Mouse (Mus musculus) liver, embryonic 14.5 days (tissue): Measurements from ENCODE around the gene Poll. TPM values are rescaled to one million over a fixed set of nuclear protein-coding genes. Genes with fewer than 3 reads are reported as not detected.

ENCODE experiments used
- ATAC-seq: fragments of 200-750 bp; cut with Nextera tagmentation; 2 replicates; pipeline ENCODE4 v1.8.0; 2017; ENCODE audit warnings: moderate number of reproducible peaks, mild to moderate bottlenecking, moderate library complexity; ENCODE audit not compliant: insufficient read depth
- DNase-seq, 3 experiments: peaks; one replicate each; pipeline ENCODE4 v3.0.0-alpha.2; 2012 to 2013; ENCODE audit warnings: low read depth in 3 of 3, low spot score in 3 of 3
- H3K27ac ChIP-seq: fragments of 300-500 bp; sonication (generic); 2 replicates; pipeline ENCODE4 v1.5.1; 2014; ENCODE audit warnings: moderate library complexity, mild to moderate bottlenecking, control low read depth, inconsistent platforms
- H3K27me3 ChIP-seq: fragments of 300-500 bp; sonication (generic); 2 replicates; pipeline ENCODE4 v1.6.1; 2014; ENCODE audit warnings: mild to moderate bottlenecking, low read length, moderate library complexity; ENCODE audit not compliant: control insufficient read depth, insufficient read depth
- H3K36me3 ChIP-seq: fragments of 300-500 bp; sonication (generic); replicated peaks from 2 replicates; pipeline ENCODE4 v1.6.1; 2014; ENCODE audit warnings: low read depth; ENCODE audit not compliant: control insufficient read depth, insufficient read depth
- H3K4me1 ChIP-seq, 2 experiments: fragments of 200-500 bp in 1 of 2; fragments of 300-500 bp in 1 of 2; sonication (generic) in 1 of 2; replicated peaks; 2 replicates each; pipeline ENCODE4 v1.6.1; 2012 to 2014; ENCODE audit warnings: antibody characterized with exemption in 1 of 2, inconsistent platforms in 1 of 2, low read length in 1 of 2; ENCODE audit not compliant: control insufficient read depth in 2 of 2, insufficient read depth in 2 of 2
- H3K4me2 ChIP-seq: fragments of 300-500 bp; sonication (generic); 2 replicates; pipeline ENCODE4 v1.6.1; 2014; ENCODE audit warnings: low read depth, mild to moderate bottlenecking, control low read depth, moderate library complexity
- H3K4me3 ChIP-seq, 2 experiments: fragments of 200-500 bp in 1 of 2; fragments of 300-500 bp in 1 of 2; sonication (generic) in 1 of 2; 2 replicates each; pipeline ENCODE4 v1.5.1; 2012 to 2014; ENCODE audit warnings: low read depth in 2 of 2, low read length in 2 of 2, mild to moderate bottlenecking in 2 of 2, control low read depth in 1 of 2, inconsistent platforms in 1 of 2, moderate library complexity in 1 of 2; ENCODE audit not compliant: insufficient read depth in 1 of 2
- H3K9ac ChIP-seq: fragments of 300-500 bp; sonication (generic); replicated peaks from 2 replicates; pipeline ENCODE4 v1.6.1; 2014; ENCODE audit warnings: mild to moderate bottlenecking, control low read depth, moderate library complexity
- H3K9me3 ChIP-seq: fragments of 300-500 bp; sonication (generic); 2 replicates; pipeline ENCODE4 v1.6.1; 2016; ENCODE audit warnings: low read length, mixed read lengths; ENCODE audit not compliant: control insufficient read depth
- CTCF ChIP-seq: IDR thresholded peaks from 2 replicates; pipeline ENCODE4 v1.5.1; 2016; ENCODE audit warnings: antibody characterized with exemption, low read depth, control low read depth
- EP300 ChIP-seq: IDR thresholded peaks from 2 replicates; pipeline ENCODE4 v1.6.1; 2016; ENCODE audit warnings: antibody characterized with exemption, low read depth
- WGBS: fragments of 180-500 bp; shearing (Covaris S2); extraction: QIAGEN DNeasy Blood & Tissue Kit; methylation state at CpG from one replicate; pipeline ENCODE4 v1.1.7; 2014; ENCODE audit not compliant: insufficient replicate concordance; 5-methylcytosine and 5-hydroxymethylcytosine counted together
- polyA plus RNA-seq, 2 experiments: library from polyadenylated mRNA; depleted of rRNA in 1 of 2; stranded (reverse) in 1 of 2; unstranded in 1 of 2; fragments of >200 nt; fragmentation: Nextera tagmentation in 1 of 2; extraction: Ambion mirVana in 1 of 2; gene quantifications; 2 replicates each; pipeline versions ENCODE4 v1.2.1 to v1.2.3; 2012 to 2014

The Poll gene
- polyA plus RNA-seq, 2 experiments = 3.7 to 4.1 TPM

- Histone ChIP-seq H3K27ac (no peak overlapping the region), H3K9ac (no peak overlapping the region), H3K27me3 (no peaks in the 10 kb centered on the region), H3K4me2 (no peak overlapping the region), H3K36me3 (peaks cover 22% of the 10 kb centered on the region), H3K4me1 (peaks cover 0 to 6% of the 10 kb centered on the region in 2 experiments; a peak in 1 of 4 replicates), H3K9me3 (no peaks in the 10 kb centered on the region), H3K4me3 (no peak overlapping the region)
- ATAC-seq = no peak
- TF ChIP-seq EP300 = no peak
- TF ChIP-seq CTCF = no peak
- WGBS = 81% methylated on average over 7 of the region's 7 CpGs
- no peak for DNase-seq
Observed at GRCm38 (mm10) chr19:45505446-45505845, 54.9 kb downstream of the Poll start.

Other genes with a start within 250 kb of the Poll start
- gene Btrc, start 196.8 kb downstream of the Poll start, polyA plus RNA-seq (2012; rRNA removed) = 21.0 and 27.6 TPM in 2 replicates
- 40.3 and 46.7 TPM in 2 replicates for gene Btrc, start 196.8 kb downstream of the Poll start, polyA plus RNA-seq (2014; fragmentation: Nextera tagmentation; extraction: Ambion mirVana)
- 3.5 and 7.5 TPM in 2 replicates for gene Gm17018, start 84 bp upstream of the Poll start, polyA plus RNA-seq (2012; rRNA removed)
- gene Gm17018, start 84 bp upstream of the Poll start, polyA plus RNA-seq (2014; fragmentation: Nextera tagmentation; extraction: Ambion mirVana) = 15.5 and 19.0 TPM in 2 replicates
- 14.5 and 18.9 TPM in 2 replicates for gene Fbxw4, start 99.8 kb upstream of the Poll start, polyA plus RNA-seq (2012; rRNA removed)
- gene Fbxw4, start 99.8 kb upstream of the Poll start, polyA plus RNA-seq (2014; fragmentation: Nextera tagmentation; extraction: Ambion mirVana) = 2.5 and 3.1 TPM in 2 replicates
- gene Fgf8, start 182.4 kb upstream of the Poll start, polyA plus RNA-seq (2012; rRNA removed) = 0.08 TPM in 1 of 2 replicates, not detected in the other
- gene Fgf8, start 182.4 kb upstream of the Poll start, polyA plus RNA-seq (2014; fragmentation: Nextera tagmentation; extraction: Ambion mirVana) = not detected in 2 replicates
- gene Npm3, start 189.1 kb upstream of the Poll start, polyA plus RNA-seq (2012; rRNA removed) = 59.0 and 59.7 TPM in 2 replicates
- gene Npm3, start 189.1 kb upstream of the Poll start, polyA plus RNA-seq (2014; fragmentation: Nextera tagmentation; extraction: Ambion mirVana) = 10.6 and 11.4 TPM in 2 replicates
- gene Mgea5, start 223.3 kb upstream of the Poll start, polyA plus RNA-seq (2012; rRNA removed) = 17.1 and 25.2 TPM in 2 replicates
- 15.0 and 16.7 TPM in 2 replicates for gene Mgea5, start 223.3 kb upstream of the Poll start, polyA plus RNA-seq (2014; fragmentation: Nextera tagmentation; extraction: Ambion mirVana)